Mouse (Mus musculus) embryonic fibroblast, embryonic 13.5 days (primary cell): ENCODE results near the gene Crebrf.

Experiments used
- CTCF ChIP-seq: IDR thresholded peaks from 2 replicates; pipeline ENCODE4 v1.5.1; 2011; ENCODE audit warnings: mild to moderate bottlenecking, control low read depth, low read length, moderate library complexity, borderline replicate concordance; ENCODE audit not compliant: insufficient read depth
- POLR2A ChIP-seq: IDR thresholded peaks from 2 replicates; pipeline ENCODE4 v1.6.1; 2011; ENCODE audit warnings: low read depth, mild to moderate bottlenecking, control low read depth, low read length, moderate library complexity

DNA sequence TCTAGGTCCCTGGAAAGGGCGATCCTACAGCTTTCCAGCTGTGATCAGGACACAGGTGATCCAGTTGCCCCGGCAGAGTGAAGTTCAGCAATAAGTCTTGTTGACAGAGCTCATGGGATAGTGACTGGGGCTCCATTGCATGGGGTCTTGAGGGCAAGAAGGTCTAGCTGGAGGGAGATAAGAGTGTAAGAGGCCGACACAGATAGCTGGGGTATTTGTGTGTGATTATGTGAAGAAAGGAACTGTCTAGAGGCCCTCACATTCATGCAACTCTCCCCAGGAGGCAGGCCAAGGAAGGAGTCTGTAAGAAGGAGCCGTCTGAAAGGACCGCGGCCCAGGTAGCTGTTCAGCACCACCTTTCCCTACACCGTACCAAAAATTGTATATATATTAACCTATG lies 8.4 kb upstream of the Crebrf start:
- TF ChIP-seq POLR2A, result no peak
- TF ChIP-seq CTCF, result no peak
